Mouse (Mus musculus): ENCODE results near the gene Nfia. TPM values are rescaled to one million over a fixed set of nuclear protein-coding genes. Genes with fewer than 3 reads are reported as not detected.

Nfia gene
- total and polyA plus RNA-seq, 3 experiments, result 0.96 to 25.1 (median 1.3) TPM

DNA sequence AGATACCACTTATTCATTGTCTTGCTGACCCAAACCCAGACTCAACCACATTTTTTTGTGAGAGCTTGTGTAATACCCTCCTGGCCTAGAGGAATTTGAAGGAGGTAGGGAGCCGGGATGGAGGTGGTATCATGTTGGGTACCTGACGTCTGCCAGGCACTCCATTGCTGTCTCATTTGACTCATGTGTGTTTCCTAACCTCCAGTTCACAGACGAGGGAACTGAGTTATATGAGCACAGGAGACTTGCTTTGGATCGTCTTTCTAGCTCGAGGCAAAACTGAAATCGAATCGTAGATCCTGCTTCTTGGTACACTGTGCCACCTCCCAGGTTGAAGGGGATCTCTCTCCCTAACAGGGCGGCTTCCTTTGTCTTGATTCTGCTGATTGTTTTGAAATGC lies 46.6 kb downstream of the Nfia start:
- H3K36me3 ChIP-seq (replicated peaks), result peaks cover 3% of the 10 kb centered on the region
- no peak for ATAC-seq (ENCODE audit: extremely low read depth, insufficient number of reproducible peaks, low FRiP score, poor library complexity, severe bottlenecking)
- no peak overlapping the region for H3K4me3 ChIP-seq (ENCODE audit: low read depth, low read length)
- no peak for DNase-seq (ENCODE audit: low spot score)
- H3K4me1 ChIP-seq (ENCODE audit: insufficient read depth, low read depth, low read length), result no peaks in the 10 kb centered on the region
- H3K9me3 ChIP-seq (replicated peaks), result peaks cover 6% of the 10 kb centered on the region; the same call in 1 of the 2 replicates
- TF ChIP-seq POLR2AphosphoS5 (IDR thresholded peaks at IDR 0.05; ENCODE audit: insufficient replicate concordance, low read depth, low read length) (no peak), GATA2 (IDR thresholded peaks at IDR 0.05; ENCODE audit: borderline replicate concordance, low read depth, low read length) (no peak), TAL1 (conservative IDR thresholded peaks at IDR 0.05; ENCODE audit: low read depth, low read length) (no peak), CTCF (IDR thresholded peaks at IDR 0.05; ENCODE audit: low read depth, low read length) (no peak), GATA1 (IDR thresholded peaks at IDR 0.05; ENCODE audit: borderline replicate concordance, low read length) (no peak)
- H3K27me3 ChIP-seq (ENCODE audit: insufficient read depth, low read length), result no peaks in the 10 kb centered on the region

DNA sequence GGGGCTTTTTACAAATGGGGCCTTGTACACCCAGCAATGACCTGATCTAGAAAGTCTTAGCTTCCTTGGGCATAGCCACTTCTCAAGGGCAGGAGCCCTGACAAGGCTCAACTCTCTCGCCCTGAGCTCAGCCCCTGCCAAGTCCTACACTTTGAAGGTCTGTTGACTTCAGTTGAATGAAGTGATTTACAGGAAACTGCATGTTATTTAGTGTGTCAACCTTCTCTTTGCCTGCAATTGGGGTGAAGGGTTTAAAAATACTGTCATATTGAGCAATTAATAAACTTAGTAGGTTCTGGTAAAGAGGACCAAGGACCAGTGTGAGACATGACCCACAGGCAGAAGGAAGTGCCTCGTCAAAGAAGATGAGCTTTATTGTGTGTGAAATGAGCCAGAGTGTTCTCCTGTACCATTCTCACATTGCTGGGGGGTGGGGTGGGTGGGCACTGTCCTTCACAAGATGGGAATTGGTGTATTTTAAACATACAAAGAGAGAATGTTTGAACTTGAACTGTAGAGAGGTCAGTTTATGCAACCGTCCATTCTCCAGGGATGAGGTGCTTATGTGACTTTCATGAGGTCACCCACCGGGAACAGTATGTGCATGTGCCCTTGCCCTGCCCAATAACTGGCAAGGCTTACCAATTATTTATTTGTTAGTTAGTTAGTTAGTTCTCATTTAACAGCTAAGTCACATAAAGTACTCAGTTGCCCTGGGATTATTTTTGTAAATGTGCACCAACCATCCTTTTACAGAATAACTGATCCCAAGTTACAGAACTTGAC lies 48.1 kb downstream of the Nfia start:
- H3K4me3 ChIP-seq (ENCODE audit: low read depth, low read length), result no peak overlapping the region
- DNase-seq (ENCODE audit: low spot score) (no peak), ATAC-seq (ENCODE audit: extremely low read depth, insufficient number of reproducible peaks, low FRiP score, poor library complexity, severe bottlenecking) (no peak)
- no peaks in the 10 kb centered on the region for H3K27me3 ChIP-seq (ENCODE audit: insufficient read depth, low read length)
- no peaks in the 10 kb centered on the region for H3K4me1 ChIP-seq (ENCODE audit: insufficient read depth, low read depth, low read length)
- TF ChIP-seq GATA2 (IDR thresholded peaks at IDR 0.05; ENCODE audit: borderline replicate concordance, low read depth, low read length) (no peak), POLR2AphosphoS5 (IDR thresholded peaks at IDR 0.05; ENCODE audit: insufficient replicate concordance, low read depth, low read length) (no peak), TAL1 (conservative IDR thresholded peaks at IDR 0.05; ENCODE audit: low read depth, low read length) (no peak), GATA1 (IDR thresholded peaks at IDR 0.05; ENCODE audit: borderline replicate concordance, low read length) (no peak), CTCF (IDR thresholded peaks at IDR 0.05; ENCODE audit: low read depth, low read length) (no peak)
- H3K9me3 ChIP-seq (replicated peaks), result peaks cover 6% of the 10 kb centered on the region; the same call in 1 of the 2 replicates
- peaks cover 3% of the 10 kb centered on the region for H3K36me3 ChIP-seq (replicated peaks)

DNA sequence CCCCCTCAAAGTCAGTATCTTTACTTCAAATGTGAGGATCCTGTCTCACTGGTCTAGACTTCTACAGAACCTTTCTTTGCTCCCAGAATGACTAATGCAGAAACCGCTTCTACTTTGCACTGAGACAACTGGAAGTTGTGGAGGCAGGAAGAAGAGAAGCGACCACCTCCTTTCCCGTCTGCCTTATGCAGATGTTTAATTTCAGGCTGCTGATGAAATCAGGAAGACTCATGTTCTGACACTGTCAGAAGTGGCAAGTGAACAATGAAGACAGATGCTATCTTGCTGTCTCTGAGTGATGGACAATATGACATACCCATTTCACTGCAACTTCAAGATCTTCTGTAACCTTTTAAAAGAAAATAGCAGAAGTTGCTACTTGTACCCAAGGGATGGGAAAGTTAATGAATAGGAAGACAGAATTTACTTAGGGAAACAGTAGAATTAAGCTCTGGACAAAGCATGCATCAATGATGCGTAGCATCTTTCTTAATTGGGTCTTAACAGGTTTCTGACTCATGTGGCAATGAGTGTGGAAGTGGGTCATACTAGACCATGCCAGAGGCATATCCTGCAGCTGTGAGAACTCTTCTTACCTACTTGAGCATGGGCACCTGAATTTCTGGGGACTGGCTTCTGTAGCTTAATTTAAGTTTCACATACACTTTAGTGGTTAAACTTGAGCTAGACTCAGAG lies 49.2 kb downstream of the Nfia start:
- no peak for ATAC-seq (ENCODE audit: extremely low read depth, insufficient number of reproducible peaks, low FRiP score, poor library complexity, severe bottlenecking)
- DNase-seq (ENCODE audit: low spot score), result no peak
- H3K4me3 ChIP-seq (ENCODE audit: low read depth, low read length), result no peak overlapping the region
- peaks cover 3% of the 10 kb centered on the region for H3K36me3 ChIP-seq (replicated peaks)
- no peaks in the 10 kb centered on the region for H3K27me3 ChIP-seq (ENCODE audit: insufficient read depth, low read length)
- TF ChIP-seq POLR2AphosphoS5 (IDR thresholded peaks at IDR 0.05; ENCODE audit: insufficient replicate concordance, low read depth, low read length) (no peak), GATA1 (IDR thresholded peaks at IDR 0.05; ENCODE audit: borderline replicate concordance, low read length) (no peak), TAL1 (conservative IDR thresholded peaks at IDR 0.05; ENCODE audit: low read depth, low read length) (no peak), CTCF (IDR thresholded peaks at IDR 0.05; ENCODE audit: low read depth, low read length) (no peak), GATA2 (IDR thresholded peaks at IDR 0.05; ENCODE audit: borderline replicate concordance, low read depth, low read length) (no peak)
- H3K4me1 ChIP-seq (ENCODE audit: insufficient read depth, low read depth, low read length), result no peaks in the 10 kb centered on the region
- H3K9me3 ChIP-seq (replicated peaks), result peaks cover 6% of the 10 kb centered on the region; the same call in 1 of the 2 replicates

DNA sequence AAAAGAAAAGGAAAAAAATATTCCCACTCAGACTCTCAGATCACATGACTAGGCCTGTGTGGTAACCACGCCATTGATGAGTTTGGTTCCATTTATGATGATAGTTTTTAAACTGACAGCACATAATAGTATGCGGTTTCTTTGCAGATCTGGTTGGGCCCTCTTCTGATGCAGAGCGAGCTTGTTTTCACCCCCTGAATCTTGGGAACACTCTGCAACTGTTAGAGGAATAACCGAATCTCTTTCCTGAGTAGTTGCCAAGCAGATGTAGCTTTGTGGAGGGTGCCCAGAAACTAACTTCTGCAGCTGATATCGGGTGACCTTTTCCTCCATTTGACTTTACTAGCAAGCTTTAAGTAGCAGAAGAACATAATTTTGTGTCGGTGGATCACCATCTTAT lies 51.0 kb downstream of the Nfia start:
- Histone ChIP-seq H3K9me3 (replicated peaks) (peaks cover 10% of the 10 kb centered on the region), H3K4me3 (ENCODE audit: low read depth, low read length) (no peak overlapping the region), H3K36me3 (replicated peaks) (peaks cover 3% of the 10 kb centered on the region), H3K4me1 (ENCODE audit: insufficient read depth, low read depth, low read length) (no peaks in the 10 kb centered on the region), H3K27me3 (ENCODE audit: insufficient read depth, low read length) (no peaks in the 10 kb centered on the region)
- no peak for ATAC-seq (ENCODE audit: extremely low read depth, insufficient number of reproducible peaks, low FRiP score, poor library complexity, severe bottlenecking)
- TF ChIP-seq TAL1 (conservative IDR thresholded peaks at IDR 0.05; ENCODE audit: low read depth, low read length) (no peak), POLR2AphosphoS5 (IDR thresholded peaks at IDR 0.05; ENCODE audit: insufficient replicate concordance, low read depth, low read length) (no peak), GATA2 (IDR thresholded peaks at IDR 0.05; ENCODE audit: borderline replicate concordance, low read depth, low read length) (no peak), CTCF (IDR thresholded peaks at IDR 0.05; ENCODE audit: low read depth, low read length) (no peak), GATA1 (IDR thresholded peaks at IDR 0.05; ENCODE audit: borderline replicate concordance, low read length) (no peak)
- no peak for DNase-seq (ENCODE audit: low spot score)

DNA sequence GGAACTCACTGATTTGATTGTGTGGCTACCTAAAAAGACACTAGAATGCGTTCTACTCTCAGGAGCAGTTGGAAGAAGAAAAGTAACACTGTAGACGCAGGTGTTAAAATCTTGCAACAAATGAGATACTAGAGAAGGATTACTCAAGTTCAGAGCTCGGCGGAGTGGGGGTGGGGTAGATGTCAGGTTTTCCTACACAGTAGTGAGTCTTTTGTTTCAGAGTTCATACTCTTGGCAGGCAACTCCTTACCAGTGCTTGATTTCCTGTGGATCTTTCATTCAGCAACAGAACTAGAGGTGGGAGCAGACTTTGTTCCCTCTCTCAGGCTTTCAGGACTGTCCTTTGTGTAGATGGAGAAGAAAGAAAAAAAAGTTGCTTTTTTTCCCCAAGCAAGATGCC lies 51.9 kb downstream of the Nfia start:
- ATAC-seq (ENCODE audit: extremely low read depth, insufficient number of reproducible peaks, low FRiP score, poor library complexity, severe bottlenecking) (no peak), DNase-seq (ENCODE audit: low spot score) (no peak)
- no peak for TF ChIP-seq GATA1 (IDR thresholded peaks at IDR 0.05; ENCODE audit: borderline replicate concordance, low read length)
- TF ChIP-seq POLR2AphosphoS5 (IDR thresholded peaks at IDR 0.05; ENCODE audit: insufficient replicate concordance, low read depth, low read length), result no peak
- TF ChIP-seq GATA2 (IDR thresholded peaks at IDR 0.05; ENCODE audit: borderline replicate concordance, low read depth, low read length), result no peak
- TF ChIP-seq CTCF (IDR thresholded peaks at IDR 0.05; ENCODE audit: low read depth, low read length), result no peak
- TF ChIP-seq TAL1 (conservative IDR thresholded peaks at IDR 0.05; ENCODE audit: low read depth, low read length), result no peak
- no peaks in the 10 kb centered on the region for H3K36me3 ChIP-seq (replicated peaks)
- H3K4me3 ChIP-seq (ENCODE audit: low read depth, low read length), result no peak overlapping the region
- H3K9me3 ChIP-seq (replicated peaks), result peaks cover 6% of the 10 kb centered on the region
- no peaks in the 10 kb centered on the region for H3K4me1 ChIP-seq (ENCODE audit: insufficient read depth, low read depth, low read length)
- no peaks in the 10 kb centered on the region for H3K27me3 ChIP-seq (ENCODE audit: insufficient read depth, low read length)

DNA sequence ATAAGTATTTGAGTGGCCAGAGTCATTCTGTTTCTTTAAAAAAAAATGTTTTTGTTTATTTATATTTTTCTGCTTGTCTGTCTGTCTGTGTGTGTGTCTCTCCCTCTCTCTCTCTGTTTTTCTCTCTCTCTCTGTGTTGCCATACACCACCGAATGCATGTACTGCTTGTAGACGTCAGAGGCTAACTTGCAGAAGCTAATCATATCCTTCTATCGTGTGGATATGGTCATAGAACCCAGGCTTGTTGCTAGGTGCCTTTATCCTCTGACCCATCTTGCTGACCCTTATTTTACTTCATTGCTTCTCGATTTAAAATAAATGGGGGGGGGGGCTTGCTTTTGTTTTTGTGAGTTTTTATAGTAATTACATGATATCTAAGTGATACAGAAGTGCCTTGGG lies 52.9 kb downstream of the Nfia start:
- ATAC-seq (ENCODE audit: extremely low read depth, insufficient number of reproducible peaks, low FRiP score, poor library complexity, severe bottlenecking) (no peak), DNase-seq (ENCODE audit: low spot score) (no peak)
- Histone ChIP-seq H3K4me1 (ENCODE audit: insufficient read depth, low read depth, low read length) (no peaks in the 10 kb centered on the region), H3K36me3 (replicated peaks) (no peaks in the 10 kb centered on the region), H3K4me3 (ENCODE audit: low read depth, low read length) (no peak overlapping the region), H3K27me3 (ENCODE audit: insufficient read depth, low read length) (no peaks in the 10 kb centered on the region), H3K9me3 (replicated peaks) (peaks cover 6% of the 10 kb centered on the region)
- TF ChIP-seq TAL1 (conservative IDR thresholded peaks at IDR 0.05; ENCODE audit: low read depth, low read length), result no peak
- TF ChIP-seq GATA2 (IDR thresholded peaks at IDR 0.05; ENCODE audit: borderline replicate concordance, low read depth, low read length), result no peak
- TF ChIP-seq POLR2AphosphoS5 (IDR thresholded peaks at IDR 0.05; ENCODE audit: insufficient replicate concordance, low read depth, low read length), result no peak
- TF ChIP-seq GATA1 (IDR thresholded peaks at IDR 0.05; ENCODE audit: borderline replicate concordance, low read length), result no peak
- no peak for TF ChIP-seq CTCF (IDR thresholded peaks at IDR 0.05; ENCODE audit: low read depth, low read length)

Measured in G1E (cell line).